Mouse (Mus musculus) heart, postnatal 0 days (tissue): Measurements from ENCODE around the gene Ttbk1. TPM values are rescaled to one million over a fixed set of nuclear protein-coding genes. Genes with fewer than 3 reads are reported as not detected.

Experiments used
- ATAC-seq: fragments of 200-750 bp; cut with Nextera tagmentation; 2 replicates; pipeline ENCODE4 v1.8.0; 2017; ENCODE audit warnings: low read depth, moderate number of reproducible peaks, moderate library complexity; ENCODE audit not compliant: insufficient read depth
- DNase-seq: peaks from one replicate; pipeline ENCODE4 v3.0.0-alpha.2; 2016; ENCODE audit warnings: low spot score
- H3K27ac ChIP-seq: fragments of 300-500 bp; sonication (generic); 2 replicates; pipeline ENCODE4 v1.5.1; 2014; ENCODE audit warnings: low read depth, mild to moderate bottlenecking
- H3K27me3 ChIP-seq: fragments of 300-500 bp; sonication (generic); 2 replicates; pipeline ENCODE4 v1.6.1; 2014; ENCODE audit warnings: low read length, mixed read lengths; ENCODE audit not compliant: control insufficient read depth, insufficient read depth
- H3K36me3 ChIP-seq: fragments of 300-500 bp; sonication (generic); replicated peaks from 2 replicates; pipeline ENCODE4 v1.6.1; 2014; ENCODE audit warnings: low read length, mixed read lengths; ENCODE audit not compliant: control insufficient read depth, insufficient read depth
- H3K4me1 ChIP-seq: fragments of 300-500 bp; sonication (generic); 2 replicates; pipeline ENCODE4 v1.6.1; 2014; ENCODE audit warnings: antibody characterized with exemption; ENCODE audit not compliant: control insufficient read depth, insufficient read depth
- H3K4me2 ChIP-seq: fragments of 300-500 bp; sonication (generic); 2 replicates; pipeline ENCODE4 v1.6.1; 2014; ENCODE audit warnings: low read depth, mild to moderate bottlenecking, low read length, moderate library complexity
- H3K4me3 ChIP-seq: fragments of 300-500 bp; sonication (generic); 2 replicates; pipeline ENCODE4 v1.5.1; 2014; ENCODE audit warnings: low read depth, low read length
- H3K9ac ChIP-seq: fragments of 300-500 bp; sonication (generic); replicated peaks from 2 replicates; pipeline ENCODE4 v1.6.1; 2014; ENCODE audit warnings: low read depth, low read length, mixed read lengths
- H3K9me3 ChIP-seq: fragments of 300-500 bp; sonication (generic); replicated peaks from 2 replicates; pipeline ENCODE4 v1.6.1; 2016; ENCODE audit warnings: low read length; ENCODE audit not compliant: control insufficient read depth
- CTCF ChIP-seq: IDR thresholded peaks from 2 replicates; pipeline ENCODE4 v1.5.1; 2016; ENCODE audit warnings: antibody characterized with exemption, control low read depth, low read depth
- EP300 ChIP-seq: IDR thresholded peaks from 2 replicates; pipeline ENCODE4 v1.6.1; 2016; ENCODE audit warnings: antibody characterized with exemption, low read depth
- WGBS: fragments of 180-500 bp; shearing (Covaris S2); extraction: QIAGEN DNeasy Blood & Tissue Kit; methylation state at CpG from one replicate; pipeline ENCODE4 v1.1.7; 2014; 5-methylcytosine and 5-hydroxymethylcytosine counted together
- polyA plus RNA-seq: library from polyadenylated mRNA; unstranded; fragments of >200 nt; fragmentation: Nextera tagmentation; extraction: Ambion mirVana; gene quantifications from 2 replicates; pipeline ENCODE4 v1.2.1, GENCODE M21; 2015
- total RNA-seq: library from RNA; depleted of rRNA; stranded (reverse); fragments of >200 nt; gene quantifications from 2 replicates; pipeline ENCODE4 v1.2.3, GENCODE M21; 2014; ENCODE audit warnings: low replicate concordance

Gene Ttbk1
- total and polyA plus RNA-seq, 2 experiments from 2014 or later: 0.04 to 0.80 TPM

DNA sequence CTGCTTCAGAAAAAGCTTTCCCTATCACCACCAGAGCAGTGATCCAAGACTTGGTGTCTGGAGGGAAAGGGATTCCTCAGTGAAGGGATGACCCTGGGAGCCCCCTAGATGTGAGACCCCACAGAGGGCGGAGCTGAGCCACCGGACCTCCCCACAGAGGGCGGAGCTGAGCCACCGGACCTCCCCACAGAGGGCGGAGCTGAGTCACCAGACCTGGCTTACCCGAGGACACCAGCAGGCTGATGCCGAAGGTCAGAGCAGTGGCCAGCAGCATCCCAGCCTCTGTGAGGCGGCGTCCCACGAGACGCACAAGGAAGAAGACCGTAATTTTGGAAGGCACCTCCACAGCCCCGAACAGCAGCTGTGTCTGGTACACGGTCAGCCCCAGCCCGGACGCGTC is 53.8 kb downstream of the Ttbk1 start:
- TF ChIP-seq EP300 (no peak), CTCF (no peak)
- no peaks in the 10 kb centered on the region for H3K9me3 ChIP-seq
- no peak overlapping the region for H3K4me3 ChIP-seq
- H3K27me3 ChIP-seq: peaks cover 27% of the 10 kb centered on the region
- DNase-seq (no peak), ATAC-seq (peak; percentile 49; the same call in 1 of the 2 replicates)
- peak overlapping the region; percentile 33; the same call in 1 of the 2 replicates for H3K4me2 ChIP-seq
- H3K4me1 ChIP-seq: no peaks in the 10 kb centered on the region
- no peak overlapping the region for H3K27ac ChIP-seq
- 3% methylated on average over 17 of the region's 17 CpGs for WGBS
- H3K36me3 ChIP-seq: no peaks in the 10 kb centered on the region
- no peak overlapping the region for H3K9ac ChIP-seq

DNA sequence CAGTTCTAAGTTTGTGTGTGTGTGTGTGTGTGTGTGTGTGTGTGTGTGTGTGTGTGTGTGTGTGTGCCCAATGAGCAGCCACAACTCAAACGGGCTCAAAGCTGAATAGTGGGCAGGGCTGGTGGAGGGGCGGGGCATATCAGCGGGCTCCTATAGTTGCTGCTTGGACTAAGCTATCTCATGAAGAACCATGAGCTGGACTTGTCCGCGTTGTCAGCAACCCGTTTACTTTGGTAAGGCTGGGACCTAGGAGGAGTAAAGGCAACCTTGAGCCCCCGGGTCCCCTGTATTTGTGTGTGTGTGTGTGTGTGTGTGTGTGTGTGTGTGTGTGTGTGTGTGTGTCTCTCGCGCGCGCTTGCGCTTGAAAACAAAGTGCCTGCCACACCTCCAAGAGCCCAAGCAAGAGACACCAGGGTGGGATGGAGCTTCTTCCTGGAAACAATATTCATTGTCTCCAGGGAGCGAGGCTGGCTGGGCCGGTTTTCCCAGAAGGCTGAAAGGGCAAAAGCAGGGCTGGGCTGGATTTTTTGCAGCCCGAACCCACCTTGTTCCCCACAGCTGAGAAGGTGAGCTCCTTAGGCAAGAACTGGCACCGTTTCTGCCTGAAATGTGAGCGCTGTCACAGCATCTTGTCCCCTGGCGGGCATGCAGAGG is 58.6 kb downstream of the Ttbk1 start, which contains the start of gene Crip3:
Crip3 (plus strand) TSS at position 166 of the 654 bp plus-strand sequence.
- H3K36me3 ChIP-seq: no peaks in the 10 kb centered on the region
- H3K9me3 ChIP-seq: no peaks in the 10 kb centered on the region
- ATAC-seq (peak; percentile 33; the same call in 1 of the 2 replicates), DNase-seq (no peak)
- WGBS: 16% methylated on average over 18 of the region's 18 CpGs
- H3K27ac ChIP-seq: no peak within 1 kb of the TSS
- H3K27me3 ChIP-seq: 0 out of 2 replicates have a peak, but pooled peaks cover 4% of the 10 kb centered on the region
- peak within 1 kb of the TSS; percentile 34 for H3K4me2 ChIP-seq
- TF ChIP-seq EP300 (no peak), CTCF (no peak)
- H3K9ac ChIP-seq: no peak within 1 kb of the TSS
- no peaks in the 10 kb centered on the region for H3K4me1 ChIP-seq
- no peak within 1 kb of the TSS for H3K4me3 ChIP-seq

DNA sequence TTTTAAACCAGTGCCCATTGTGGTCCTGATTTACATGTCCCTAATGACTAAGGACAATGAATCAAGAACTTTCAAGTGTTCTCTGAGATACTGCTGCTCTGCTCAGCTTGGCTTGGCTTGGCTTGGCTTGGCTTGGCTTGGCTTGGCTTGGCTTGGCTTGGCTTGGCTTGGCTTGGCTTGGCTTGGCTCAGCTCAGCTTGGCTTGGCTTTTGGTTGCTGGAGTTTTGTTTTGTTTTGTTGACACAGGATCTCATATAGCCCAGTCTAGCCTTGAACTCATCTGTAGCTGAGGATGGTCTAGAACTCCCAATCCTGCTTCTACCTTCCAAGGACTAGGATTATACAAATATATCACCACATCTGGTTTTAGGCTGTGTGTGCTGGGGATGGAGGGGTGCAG is 61.0 kb downstream of the Ttbk1 start:
- no peak for ATAC-seq
- Histone ChIP-seq H3K9me3 (no peaks in the 10 kb centered on the region), H3K27ac (no peak overlapping the region), H3K36me3 (no peaks in the 10 kb centered on the region), H3K4me3 (no peak overlapping the region), H3K4me1 (no peaks in the 10 kb centered on the region), H3K27me3 (0 out of 2 replicates have a peak, but pooled peaks cover 3% of the 10 kb centered on the region), H3K4me2 (no peak overlapping the region), H3K9ac (no peak overlapping the region)
- no peak for DNase-seq
- TF ChIP-seq CTCF (no peak), EP300 (no peak)

DNA sequence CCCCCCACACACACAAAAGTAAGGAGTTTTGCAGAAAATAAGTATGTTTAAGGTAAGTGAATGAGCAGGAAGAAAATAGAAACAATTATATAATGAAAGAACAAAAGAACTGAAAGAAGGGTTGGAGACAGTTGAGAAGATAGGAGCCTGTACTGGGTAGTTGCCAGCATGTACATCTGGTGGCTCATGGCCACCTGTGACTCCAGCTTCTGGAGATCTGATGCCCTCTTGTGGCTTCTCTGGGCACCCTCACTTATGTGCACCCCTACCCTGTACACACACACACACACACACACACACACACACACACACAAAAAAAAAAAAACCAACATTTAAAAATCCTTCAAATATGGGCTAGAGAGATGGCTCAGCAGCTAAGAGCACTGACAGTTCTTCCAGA is 67.8 kb downstream of the Ttbk1 start:
- Histone ChIP-seq H3K4me1 (no peaks in the 10 kb centered on the region), H3K27ac (no peak overlapping the region), H3K4me3 (no peak overlapping the region), H3K9ac (no peak overlapping the region), H3K4me2 (no peak overlapping the region), H3K36me3 (peaks cover 5% of the 10 kb centered on the region; the same call in 1 of the 2 replicates), H3K9me3 (no peaks in the 10 kb centered on the region), H3K27me3 (no peaks in the 10 kb centered on the region)
- no peak for TF ChIP-seq EP300
- TF ChIP-seq CTCF: no peak
- no peak for DNase-seq
- ATAC-seq: no peak

DNA sequence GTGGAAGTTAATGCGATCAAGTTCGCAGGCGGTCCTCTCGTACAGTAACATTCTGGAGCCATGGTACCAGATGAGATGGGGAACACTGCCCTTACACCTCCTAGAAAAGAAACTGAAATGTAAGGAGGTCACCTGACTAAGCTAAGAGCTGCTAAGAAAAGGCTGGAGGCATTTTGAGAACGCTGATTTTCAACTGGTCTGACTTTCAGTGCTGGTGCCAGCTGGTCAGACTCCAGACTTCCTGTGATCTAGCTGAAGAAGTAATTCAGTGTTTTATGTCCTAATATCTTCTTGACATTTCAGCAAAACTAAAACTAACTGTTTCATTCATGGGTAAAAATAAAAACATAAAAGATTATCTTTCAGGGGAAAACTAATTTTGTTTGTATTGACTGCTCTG is 68.8 kb downstream of the Ttbk1 start:
- no peak for TF ChIP-seq EP300
- no peak for TF ChIP-seq CTCF
- Histone ChIP-seq H3K4me3 (no peak overlapping the region), H3K4me2 (no peak overlapping the region), H3K27ac (no peak overlapping the region), H3K4me1 (no peaks in the 10 kb centered on the region), H3K27me3 (no peaks in the 10 kb centered on the region), H3K9ac (no peak overlapping the region), H3K9me3 (no peaks in the 10 kb centered on the region), H3K36me3 (peaks cover 6% of the 10 kb centered on the region; the same call in 1 of the 2 replicates)
- 55% methylated on average over 5 of the region's 5 CpGs for WGBS
- peak; percentile 22 for DNase-seq
- no peak for ATAC-seq

DNA sequence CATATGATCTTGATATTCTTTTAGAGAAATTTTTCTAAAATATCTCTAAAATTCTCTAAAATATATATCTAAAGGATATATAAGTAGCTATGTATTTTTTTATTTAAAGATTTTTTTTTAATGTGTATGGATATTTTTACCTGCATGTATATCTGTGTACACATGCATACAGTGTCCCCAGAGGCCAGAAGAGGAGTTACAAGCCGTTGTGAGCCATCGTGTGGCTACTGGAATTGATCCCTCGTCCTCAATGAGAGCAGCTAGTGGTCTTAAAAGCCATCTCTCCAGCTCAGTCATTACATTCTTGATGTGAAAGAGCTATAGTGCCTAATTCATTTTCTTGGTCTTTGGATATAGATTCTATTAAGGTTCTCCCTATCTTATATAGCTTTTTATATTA is 79.0 kb downstream of the Ttbk1 start:
- TF ChIP-seq CTCF (peak; percentile 30; the same call in 1 of the 2 replicates), EP300 (no peak)
- DNase-seq (no peak), ATAC-seq (no peak)
- WGBS: 22% methylated on average over 3 of the region's 3 CpGs
- Histone ChIP-seq H3K36me3 (peaks cover 69% of the 10 kb centered on the region), H3K4me1 (no peaks in the 10 kb centered on the region), H3K4me3 (no peak overlapping the region), H3K4me2 (no peak overlapping the region), H3K9ac (no peak overlapping the region), H3K27ac (no peak overlapping the region), H3K27me3 (no peaks in the 10 kb centered on the region), H3K9me3 (no peaks in the 10 kb centered on the region)
